Mouse (Mus musculus) neural tube, embryonic 11.5 days (tissue): Measurements from ENCODE around the gene Myof. TPM values are rescaled to one million over a fixed set of nuclear protein-coding genes. Genes with fewer than 3 reads are reported as not detected.

ENCODE experiments used
- ATAC-seq: fragments of 200-750 bp; cut with Nextera tagmentation; 2 replicates; pipeline ENCODE4 v1.8.0; 2017; ENCODE audit warnings: moderate number of reproducible peaks, mild to moderate bottlenecking, moderate TSS enrichment, moderate library complexity; ENCODE audit not compliant: insufficient read depth, low FRiP score, low TSS enrichment
- DNase-seq: peaks from one replicate; pipeline ENCODE4 v3.0.0-alpha.2; 2015; ENCODE audit warnings: low spot score
- H3K27ac ChIP-seq: fragments of 300-500 bp; sonication (generic); 2 replicates; pipeline ENCODE4 v1.5.1; 2014; ENCODE audit warnings: low read depth, mild to moderate bottlenecking, low read length
- H3K27me3 ChIP-seq: fragments of 300-500 bp; sonication (generic); 2 replicates; pipeline ENCODE4 v1.6.1; 2014; ENCODE audit warnings: mild to moderate bottlenecking, low read length, mixed read lengths; ENCODE audit not compliant: control insufficient read depth, insufficient read depth
- H3K36me3 ChIP-seq: fragments of 300-500 bp; sonication (generic); 2 replicates; pipeline ENCODE4 v1.6.1; 2014; ENCODE audit warnings: mild to moderate bottlenecking, low read length, moderate library complexity, mixed read lengths; ENCODE audit not compliant: control insufficient read depth, insufficient read depth
- H3K4me1 ChIP-seq: fragments of 300-500 bp; sonication (generic); 2 replicates; pipeline ENCODE4 v1.6.1; 2014; ENCODE audit warnings: low read length, mixed read lengths; ENCODE audit not compliant: control insufficient read depth, insufficient read depth
- H3K4me2 ChIP-seq: fragments of 300-500 bp; sonication (generic); 2 replicates; pipeline ENCODE4 v1.6.1; 2014; ENCODE audit warnings: low read depth, mild to moderate bottlenecking, moderate library complexity
- H3K4me3 ChIP-seq: fragments of 300-500 bp; sonication (generic); 2 replicates; pipeline ENCODE4 v1.5.1; 2014; ENCODE audit warnings: low read depth, low read length
- H3K9ac ChIP-seq: fragments of 300-500 bp; sonication (generic); 2 replicates; pipeline ENCODE4 v1.6.1; 2014; ENCODE audit warnings: mild to moderate bottlenecking, low read length
- H3K9me3 ChIP-seq: fragments of 300-500 bp; sonication (generic); 2 replicates; pipeline ENCODE4 v1.6.1; 2016; ENCODE audit warnings: low read length; ENCODE audit not compliant: control insufficient read depth
- WGBS: fragments of 180-500 bp; shearing (Covaris S2); extraction: QIAGEN DNeasy Blood & Tissue Kit; methylation state at CpG from one replicate; pipeline ENCODE4 v1.1.7; 2014; 5-methylcytosine and 5-hydroxymethylcytosine counted together
- polyA plus RNA-seq: library from polyadenylated mRNA; unstranded; fragments of >200 nt; fragmentation: Nextera tagmentation; extraction: Ambion mirVana; gene quantifications from 2 replicates; pipeline ENCODE4 v1.2.1, GENCODE M21; 2014

Gene Myof
- polyA plus RNA-seq, 1 experiment from 2014 or later = 2.1 TPM

DNA sequence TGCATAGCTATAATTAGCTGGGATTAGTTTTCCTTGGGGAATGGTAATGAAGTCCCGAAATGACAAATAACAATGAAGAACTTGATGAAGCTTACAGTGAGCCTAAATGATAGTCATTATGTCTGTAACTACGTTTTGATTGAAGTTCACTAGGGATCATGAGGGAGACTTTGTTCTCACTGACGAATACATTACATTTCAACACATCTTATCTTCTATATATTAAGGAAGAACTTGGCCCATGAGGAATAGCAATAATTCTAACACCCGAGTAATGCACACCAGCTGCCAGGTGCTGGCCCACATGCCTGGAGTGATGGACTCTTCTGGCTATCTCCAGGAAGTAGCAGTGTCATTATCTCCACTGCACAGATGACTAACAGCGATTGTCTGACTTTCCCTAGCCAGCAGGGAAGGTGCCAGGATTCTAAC is 133.5 kb downstream of the Myof start:
- H3K27ac ChIP-seq = no peak overlapping the region
- H3K27me3 ChIP-seq = no peaks in the 10 kb centered on the region
- ATAC-seq = no peak
- H3K36me3 ChIP-seq = no peaks in the 10 kb centered on the region
- H3K4me2 ChIP-seq = no peak overlapping the region
- 76% methylated on average over 5 of the region's 5 CpGs for WGBS
- no peak overlapping the region for H3K9ac ChIP-seq
- peaks cover 6% of the 10 kb centered on the region for H3K4me1 ChIP-seq
- H3K4me3 ChIP-seq = no peak overlapping the region
- no peaks in the 10 kb centered on the region for H3K9me3 ChIP-seq
- no peak for DNase-seq

GRCm38 (mm10) chr19:37907451-37908320 is 135.7 kb downstream of the Myof start:
- Histone ChIP-seq H3K9ac (no peak overlapping the region), H3K9me3 (no peaks in the 10 kb centered on the region), H3K4me3 (no peak overlapping the region), H3K27ac (no peak overlapping the region), H3K4me1 (peaks cover 6% of the 10 kb centered on the region), H3K36me3 (no peaks in the 10 kb centered on the region), H3K27me3 (no peaks in the 10 kb centered on the region), H3K4me2 (no peak overlapping the region)
- 46% methylated on average over 17 of the region's 17 CpGs for WGBS
- DNase-seq = no peak
- no peak for ATAC-seq

- 56% methylated on average over 3 of the region's 3 CpGs for WGBS
- Histone ChIP-seq H3K36me3 (no peaks in the 10 kb centered on the region), H3K27me3 (no peaks in the 10 kb centered on the region)
Observed at GRCm38 (mm10) chr19:37906916-37907315, 136.5 kb downstream of the Myof start.

DNA sequence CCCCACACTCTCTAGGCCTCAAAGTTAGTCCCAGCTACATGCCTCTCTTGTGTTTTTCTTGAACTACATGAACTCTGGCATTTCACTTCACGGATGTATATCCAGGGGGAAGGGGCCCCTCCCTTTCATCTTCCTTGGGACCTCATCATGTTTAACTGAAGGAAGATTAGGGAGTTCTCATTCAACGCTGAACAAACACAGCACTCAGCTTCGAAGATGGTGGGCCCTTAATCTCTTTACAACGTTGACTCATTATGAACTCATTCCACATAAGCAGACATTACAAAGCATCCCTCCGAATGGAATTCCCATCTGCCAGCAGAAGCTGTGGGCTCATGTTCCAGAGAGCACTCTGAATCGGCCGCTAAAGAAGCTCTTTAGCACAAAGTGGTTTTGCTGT is 147.3 kb downstream of the Myof start:
- Histone ChIP-seq H3K4me1 (no peaks in the 10 kb centered on the region), H3K4me2 (no peak overlapping the region), H3K9me3 (no peaks in the 10 kb centered on the region), H3K36me3 (no peaks in the 10 kb centered on the region), H3K4me3 (no peak overlapping the region), H3K27ac (no peak overlapping the region), H3K27me3 (no peaks in the 10 kb centered on the region), H3K9ac (no peak overlapping the region)
- WGBS = 47% methylated on average over 7 of the region's 7 CpGs
- DNase-seq (no peak), ATAC-seq (no peak)

More at GRCm38 (mm10) chr19:37906916-37907315, 136.5 kb downstream of the Myof start:
- Histone ChIP-seq H3K4me2 (no peak overlapping the region), H3K27ac (no peak overlapping the region), H3K4me1 (peaks cover 6% of the 10 kb centered on the region), H3K4me3 (no peak overlapping the region), H3K9me3 (no peaks in the 10 kb centered on the region), H3K9ac (no peak overlapping the region)
- DNase-seq (no peak), ATAC-seq (no peak)

GRCm38 (mm10) chr19:37891006-37891405 is 152.4 kb downstream of the Myof start:
- H3K4me2 ChIP-seq = no peak overlapping the region
- no peak for ATAC-seq
- no peaks in the 10 kb centered on the region for H3K9me3 ChIP-seq
- H3K4me1 ChIP-seq = no peaks in the 10 kb centered on the region
- no peak overlapping the region for H3K9ac ChIP-seq
- no peaks in the 10 kb centered on the region for H3K27me3 ChIP-seq
- no peak overlapping the region for H3K27ac ChIP-seq
- WGBS = 79% methylated on average over 2 of the region's 2 CpGs
- DNase-seq = no peak
- no peaks in the 10 kb centered on the region for H3K36me3 ChIP-seq
- no peak overlapping the region for H3K4me3 ChIP-seq

- WGBS = 13% methylated on average over 15 of the region's 15 CpGs
- no peak for ATAC-seq
- Histone ChIP-seq H3K27ac (no peak overlapping the region), H3K9me3 (no peaks in the 10 kb centered on the region), H3K4me1 (no peaks in the 10 kb centered on the region), H3K36me3 (no peaks in the 10 kb centered on the region), H3K27me3 (no peaks in the 10 kb centered on the region), H3K9ac (no peak overlapping the region), H3K4me2 (peak overlapping the region; percentile 34), H3K4me3 (no peak overlapping the region)
- peak; percentile 73 for DNase-seq
Observed at GRCm38 (mm10) chr19:37886355-37887120, 156.8 kb downstream of the Myof start.

- peaks cover 2% of the 10 kb centered on the region; the same call in 1 of the 2 replicates for H3K4me1 ChIP-seq
- H3K36me3 ChIP-seq = no peaks in the 10 kb centered on the region
- DNase-seq (no peak), ATAC-seq (no peak)
- H3K9ac ChIP-seq = no peak overlapping the region
- no peak overlapping the region for H3K4me2 ChIP-seq
- H3K27me3 ChIP-seq = peaks cover 30% of the 10 kb centered on the region
- H3K9me3 ChIP-seq = no peaks in the 10 kb centered on the region
- no peak overlapping the region for H3K4me3 ChIP-seq
- no peak overlapping the region for H3K27ac ChIP-seq
- 4% methylated on average over 9 of the region's 9 CpGs for WGBS
Observed at GRCm38 (mm10) chr19:37881431-37882081, 161.8 kb downstream of the Myof start.

- Histone ChIP-seq H3K4me3 (no peak overlapping the region), H3K4me2 (0 out of 2 replicates have a peak overlapping the region, but pooled peaks have one; percentile 26), H3K4me1 (peaks cover 2% of the 10 kb centered on the region; the same call in 1 of the 2 replicates), H3K27ac (no peak overlapping the region), H3K36me3 (no peaks in the 10 kb centered on the region), H3K9ac (no peak overlapping the region), H3K27me3 (peaks cover 30% of the 10 kb centered on the region), H3K9me3 (no peaks in the 10 kb centered on the region)
- no peak for DNase-seq
- ATAC-seq = no peak
- 6% methylated on average over 20 of the region's 20 CpGs for WGBS
Observed at GRCm38 (mm10) chr19:37877511-37878167, 165.7 kb downstream of the Myof start.
